Mouse (Mus musculus) ES-E14 (cell line): Measurements from ENCODE around the gene Kyat3. TPM values are rescaled to one million over a fixed set of nuclear protein-coding genes. Genes with fewer than 3 reads are reported as not detected.
"Not testable (repeated sequence)": the region's sequence is repeated elsewhere in the genome, so short reads cannot be mapped to it uniquely, and the experiment has no call there.

ENCODE experiments used
- DNase-seq: peaks from one replicate; pipeline ENCODE4 v3.0.0-alpha.2; 2013; ENCODE audit warnings: low read depth, low spot score
- H3K27ac ChIP-seq: 2 replicates; pipeline ENCODE4 v1.5.1; 2012; ENCODE audit warnings: low read depth, mild to moderate bottlenecking, low read length, moderate library complexity, mixed read lengths; ENCODE audit not compliant: poor library complexity, insufficient read depth, severe bottlenecking
- H3K36me3 ChIP-seq: 2 replicates; pipeline ENCODE4 v1.6.1; 2012; ENCODE audit warnings: mild to moderate bottlenecking, low read length, moderate library complexity, mixed read lengths; ENCODE audit not compliant: control insufficient read depth, poor library complexity, insufficient read depth, severe bottlenecking
- H3K4me1 ChIP-seq, 2 experiments: fragments of 150-350 bp in 1 of 2; sonication (generic) in 1 of 2; 2 replicates each; pipeline ENCODE4 v1.6.1; 2012; ENCODE audit warnings: low read length in 2 of 2, mild to moderate bottlenecking in 1 of 2, mixed read lengths in 1 of 2; ENCODE audit not compliant: control insufficient read depth in 2 of 2, insufficient read depth in 2 of 2, poor library complexity in 1 of 2
- H3K4me3 ChIP-seq, 2 experiments: fragments of 150-350 bp in 1 of 2; sonication (generic) in 1 of 2; 2 replicates each; pipeline ENCODE4 v1.5.1; 2012; ENCODE audit warnings: low read length in 2 of 2, low read depth in 1 of 2, mild to moderate bottlenecking in 1 of 2, mixed read lengths in 1 of 2; ENCODE audit not compliant: insufficient read depth in 1 of 2, poor library complexity in 1 of 2, severe bottlenecking in 1 of 2
- H3K9ac ChIP-seq: 2 replicates; pipeline ENCODE4 v1.6.1; 2012; ENCODE audit warnings: low read depth, mild to moderate bottlenecking, low read length, mixed read lengths; ENCODE audit not compliant: poor library complexity, insufficient read depth, severe bottlenecking
- H3K9me3 ChIP-seq: fragments of 150-350 bp; sonication (generic); 2 replicates; pipeline ENCODE4 v1.6.1; 2012; ENCODE audit warnings: low read depth, mild to moderate bottlenecking, low read length; ENCODE audit not compliant: control insufficient read depth, insufficient read depth
- CHD2 ChIP-seq: IDR thresholded peaks from 2 replicates; pipeline ENCODE4 v1.6.1; 2014; ENCODE audit warnings: mild to moderate bottlenecking, low read depth, low read length, inconsistent platforms
- HCFC1 ChIP-seq: IDR thresholded peaks from 2 replicates; pipeline ENCODE4 v1.6.1; 2012; ENCODE audit warnings: low read length, inconsistent platforms, borderline replicate concordance; ENCODE audit not compliant: insufficient read depth
- MAFK ChIP-seq: IDR thresholded peaks from 2 replicates; pipeline ENCODE4 v1.6.1; 2014; ENCODE audit warnings: mild to moderate bottlenecking, low read depth, low read length, inconsistent platforms; ENCODE audit not compliant: insufficient read depth
- ZC3H11A ChIP-seq: IDR thresholded peaks from 2 replicates; pipeline ENCODE4 v1.6.1; 2012; ENCODE audit warnings: low read depth, mild to moderate bottlenecking, inconsistent platforms, low read length, borderline replicate concordance
- ZNF384 ChIP-seq: IDR thresholded peaks from 2 replicates; pipeline ENCODE4 v1.6.1; 2012; ENCODE audit warnings: low read depth, low read length, inconsistent platforms
- in situ Hi-C, 2 experiments: fragments of 600-800 bp; cut with MboI; formaldehyde crosslinking; loops; one replicate each; pipeline ENCODE4 v1.15.1; 2025; ENCODE audit warnings: low sequenced_read_pairs in 2 of 2, inconsistent platforms in 1 of 2; ENCODE audit not compliant: unreplicated experiment in 2 of 2
- total RNA-seq: library from RNA; depleted of rRNA; stranded (reverse); fragments of 300-350 nt; gene quantifications from 2 replicates; pipeline ENCODE4 v1.2.3, GENCODE M21; 2012

The Kyat3 gene
- total RNA-seq, 1 experiment: 11.7 TPM

- in situ Hi-C loops: no loop called here
- H3K4me1 ChIP-seq: peaks cover 0 to 3% of the 10 kb centered on the region in 2 experiments; a peak in 2 of 4 replicates
- H3K9ac ChIP-seq: no peak overlapping the region
- no peak for TF ChIP-seq ZNF384
- no peak for TF ChIP-seq ZC3H11A
- TF ChIP-seq MAFK: no peak
- no peak for TF ChIP-seq CHD2
- TF ChIP-seq HCFC1: no peak
- no peak overlapping the region for H3K27ac ChIP-seq
- H3K36me3 ChIP-seq: no peaks in the 10 kb centered on the region; the same call in 1 of the 2 replicates
- H3K4me3 ChIP-seq: no peak overlapping the region
- no peaks in the 10 kb centered on the region for H3K9me3 ChIP-seq
- no peak for DNase-seq
These were observed 4.3 kb upstream of the Kyat3 start for GRCm38 (mm10) chr3:142696517-142696916.

GRCm38 (mm10) chr3:142701407-142701989 lies 647 bp downstream of the Kyat3 start:
- no peak for TF ChIP-seq ZNF384
- TF ChIP-seq HCFC1: no peak
- TF ChIP-seq ZC3H11A: no peak
- TF ChIP-seq CHD2: no peak
- no peak for TF ChIP-seq MAFK
- H3K4me3 ChIP-seq: peak overlapping the region; percentile 75 to 89
- peak overlapping the region; percentile 30; the same call in 1 of the 2 replicates for H3K9ac ChIP-seq
- no peaks in the 10 kb centered on the region for H3K36me3 ChIP-seq
- H3K27ac ChIP-seq: no peak overlapping the region
- peaks cover 0 to 7% of the 10 kb centered on the region in 2 experiments; a peak in 3 of 4 replicates for H3K4me1 ChIP-seq
- no peaks in the 10 kb centered on the region for H3K9me3 ChIP-seq
- DNase-seq: no peak
- in situ Hi-C loops: loop anchor here (10.0 to 25.0 kb wide), 3 partner anchors 57 to 214 kb away; partner anchors contain the start of gene Gbp5 (in 2 of the 2)

GRCm38 (mm10) chr3:142706581-142707444 lies 6.0 kb downstream of the Kyat3 start:
- DNase-seq: no peak
- Histone ChIP-seq H3K4me3 (no peak overlapping the region), H3K36me3 (peaks cover 5% of the 10 kb centered on the region; the same call in 1 of the 2 replicates), H3K27ac (no peak overlapping the region), H3K9me3 (no peaks in the 10 kb centered on the region), H3K4me1 (peaks cover 0 to 9% of the 10 kb centered on the region in 2 experiments; a peak in 2 of 4 replicates), H3K9ac (no peak overlapping the region)
- in situ Hi-C loops: loop anchor here (10.0 to 25.0 kb wide), 3 partner anchors 62 to 220 kb away; partner anchors contain the start of gene Gbp5 (in 2 of the 2)
- no peak for TF ChIP-seq CHD2
- TF ChIP-seq HCFC1: no peak
- TF ChIP-seq MAFK: no peak
- no peak for TF ChIP-seq ZNF384
- no peak for TF ChIP-seq ZC3H11A

GRCm38 (mm10) chr3:142708181-142708848 lies 7.5 kb downstream of the Kyat3 start:
- H3K9me3 ChIP-seq, H3K9ac ChIP-seq, H3K4me1 ChIP-seq, H3K36me3 ChIP-seq, H3K27ac ChIP-seq, H3K4me3 ChIP-seq, DNase-seq: not testable (repeated sequence)
- in situ Hi-C loops: loop anchor here (10.0 to 25.0 kb wide), 3 partner anchors 64 to 221 kb away; partner anchors contain the start of gene Gbp5 (in 2 of the 2)
